Mouse (Mus musculus) CH12.LX (cell line): Measurements from ENCODE around the gene Tmcc1.
"Not testable (repeated sequence)": the region's sequence is repeated elsewhere in the genome, so short reads cannot be mapped to it uniquely, and the experiment has no call there.

ENCODE experiments used
- CTCF ChIP-seq, 2 experiments: IDR thresholded peaks in 1 of 2; conservative IDR thresholded peaks in 1 of 2; 2 replicates each; pipeline ENCODE4 v1.5.1; 2011 to 2012; ENCODE audit warnings: low read depth in 2 of 2, low read length in 2 of 2, improper control_type of control experiment in 1 of 2, inconsistent platforms in 1 of 2, mild to moderate bottlenecking in 1 of 2, moderate library complexity in 1 of 2
- EP300 ChIP-seq: IDR thresholded peaks from 2 replicates; pipeline ENCODE4 v1.6.1; 2011; ENCODE audit warnings: low read length, improper control_type of control experiment
- HCFC1 ChIP-seq: IDR thresholded peaks from 2 replicates; pipeline ENCODE4 v1.6.1; 2012; ENCODE audit warnings: low read depth, mild to moderate bottlenecking, inconsistent platforms, low read length, improper control_type of control experiment
- JUN ChIP-seq: IDR thresholded peaks from 2 replicates; pipeline ENCODE4 v1.6.1; 2011; ENCODE audit warnings: low read depth, mild to moderate bottlenecking, low read length, improper control_type of control experiment, moderate library complexity; ENCODE audit not compliant: insufficient read depth
- MAZ ChIP-seq: IDR thresholded peaks from 2 replicates; pipeline ENCODE4 v1.6.1; 2012; ENCODE audit warnings: low read depth, mild to moderate bottlenecking, inconsistent platforms, low read length, improper control_type of control experiment, moderate library complexity
- PAX5 ChIP-seq: IDR thresholded peaks from 2 replicates; pipeline ENCODE4 v1.6.1; 2012; ENCODE audit warnings: low read length, inconsistent platforms, mixed read lengths
- POLR2A ChIP-seq: IDR thresholded peaks from 2 replicates; pipeline ENCODE4 v1.6.1; 2011; ENCODE audit warnings: low read depth, mild to moderate bottlenecking, improper control_type of control experiment, low read length
- TCF12 ChIP-seq: IDR thresholded peaks from 2 replicates; pipeline ENCODE4 v1.6.1; 2014; ENCODE audit warnings: low read depth, mild to moderate bottlenecking, inconsistent platforms, low read length, improper control_type of control experiment
- USF1 ChIP-seq: IDR thresholded peaks from 2 replicates; pipeline ENCODE4 v1.6.1; 2014; ENCODE audit warnings: low read depth, mild to moderate bottlenecking, inconsistent platforms, low read length, improper control_type of control experiment

- not testable (repeated sequence) for TF ChIP-seq POLR2A, PAX5, TCF12, MAZ, HCFC1, JUN, EP300, USF1
- TF ChIP-seq CTCF (conservative IDR thresholded peaks at IDR 0.05 in 1 of 2, IDR thresholded peaks at IDR 0.05 in 1 of 2; ENCODE audit: low read depth in 2 of 2, low read length in 2 of 2) = peak in 1 of 2 experiments; percentile 19; a peak in 1 of 4 replicates
Measured at GRCm38 (mm10) chr6:116116634-116117033, 76.7 kb downstream of the Tmcc1 start.
